Mouse (Mus musculus): ENCODE results near the gene Ap1g2. TPM values are rescaled to one million over a fixed set of nuclear protein-coding genes. Genes with fewer than 3 reads are reported as not detected.
A peak's percentile ranks its signal among the peaks of the same experiment; 100 is the strongest.

Ap1g2 gene
- polyA plus RNA-seq, 1 experiment from 2014 or later: 10.7 TPM

DNA sequence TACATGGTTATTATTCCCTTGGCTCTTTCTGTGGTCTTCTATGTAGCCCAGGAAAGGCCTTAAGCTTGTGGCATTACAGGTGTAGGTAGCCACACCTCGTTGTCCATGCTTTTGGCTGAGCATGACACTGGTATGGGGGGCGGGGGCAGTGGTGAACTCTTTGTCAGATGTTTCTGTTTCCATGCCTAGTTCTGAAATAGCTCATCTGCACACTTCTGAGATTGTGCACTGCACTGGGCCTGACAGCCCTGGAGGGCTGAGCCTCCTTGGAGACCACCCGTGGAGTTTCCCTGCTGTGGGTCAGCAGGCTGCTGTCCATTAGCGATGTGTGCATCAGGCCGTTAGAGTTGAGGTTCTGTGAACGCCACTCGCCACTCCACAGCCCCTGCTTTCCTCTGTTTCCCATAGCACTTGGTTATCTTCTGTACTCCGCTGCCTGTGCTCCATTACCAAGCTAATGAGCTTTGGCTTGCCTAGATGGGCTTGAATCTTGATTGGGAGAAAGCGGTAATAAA, 9.8 kb downstream of the Ap1g2 start:
- Histone ChIP-seq H3K27me3 (0 out of 2 replicates have a peak, but pooled peaks cover 3% of the 10 kb centered on the region), H3K4me2 (no peak overlapping the region), H3K4me1 (replicated peaks) (peaks cover 21% of the 10 kb centered on the region), H3K27ac (no peak overlapping the region), H3K9ac (replicated peaks) (no peak overlapping the region), H3K9me3 (no peaks in the 10 kb centered on the region), H3K36me3 (peaks cover 27% of the 10 kb centered on the region), H3K4me3 (replicated peaks) (no peak overlapping the region)
- ATAC-seq (ENCODE audit: insufficient number of reproducible peaks, insufficient read depth, low FRiP score, low TSS enrichment, low read depth): no peak
- WGBS: 58% methylated on average over 9 of the region's 9 CpGs

DNA sequence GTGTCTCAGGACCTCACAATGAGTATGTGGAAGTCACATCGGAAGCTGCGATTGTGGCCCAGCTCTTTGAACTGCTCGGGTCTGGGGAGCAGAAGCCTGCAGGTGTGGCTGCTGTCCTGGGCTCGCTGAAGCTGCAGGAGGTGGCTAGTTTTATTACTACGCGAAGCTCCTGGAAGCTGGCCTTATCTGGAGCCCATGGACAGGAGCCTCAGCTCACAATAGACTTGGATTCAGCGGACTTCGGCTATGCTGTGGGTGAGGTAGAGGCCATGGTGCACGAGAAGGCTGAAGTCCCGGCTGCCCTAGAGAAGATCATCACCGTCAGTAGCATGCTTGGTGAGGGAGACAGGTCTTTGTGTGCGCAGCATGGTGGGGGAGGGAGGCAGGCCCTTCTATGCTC, 10.7 kb downstream of the Ap1g2 start:
- no peak for ATAC-seq (ENCODE audit: insufficient number of reproducible peaks, insufficient read depth, low FRiP score, low TSS enrichment, low read depth)
- Histone ChIP-seq H3K9ac (replicated peaks) (peak overlapping the region; percentile 54; the same call in 1 of the 2 replicates), H3K4me1 (replicated peaks) (peaks cover 29% of the 10 kb centered on the region), H3K4me3 (replicated peaks) (peak overlapping the region; percentile 61), H3K9me3 (no peaks in the 10 kb centered on the region), H3K27me3 (peaks cover 3% of the 10 kb centered on the region; the same call in 1 of the 2 replicates), H3K36me3 (peaks cover 27% of the 10 kb centered on the region), H3K27ac (no peak overlapping the region), H3K4me2 (peak overlapping the region; percentile 70)
- WGBS: 65% methylated on average over 12 of the region's 12 CpGs

- no peak for ATAC-seq (ENCODE audit: insufficient number of reproducible peaks, insufficient read depth, low FRiP score, low TSS enrichment, low read depth)
- H3K4me1 ChIP-seq (replicated peaks): peaks cover 29% of the 10 kb centered on the region
- WGBS: 55% methylated on average over 9 of the region's 9 CpGs
Measured at GRCm38 (mm10) chr14:55095263-55095662, 11.1 kb downstream of the Ap1g2 start.

DNA sequence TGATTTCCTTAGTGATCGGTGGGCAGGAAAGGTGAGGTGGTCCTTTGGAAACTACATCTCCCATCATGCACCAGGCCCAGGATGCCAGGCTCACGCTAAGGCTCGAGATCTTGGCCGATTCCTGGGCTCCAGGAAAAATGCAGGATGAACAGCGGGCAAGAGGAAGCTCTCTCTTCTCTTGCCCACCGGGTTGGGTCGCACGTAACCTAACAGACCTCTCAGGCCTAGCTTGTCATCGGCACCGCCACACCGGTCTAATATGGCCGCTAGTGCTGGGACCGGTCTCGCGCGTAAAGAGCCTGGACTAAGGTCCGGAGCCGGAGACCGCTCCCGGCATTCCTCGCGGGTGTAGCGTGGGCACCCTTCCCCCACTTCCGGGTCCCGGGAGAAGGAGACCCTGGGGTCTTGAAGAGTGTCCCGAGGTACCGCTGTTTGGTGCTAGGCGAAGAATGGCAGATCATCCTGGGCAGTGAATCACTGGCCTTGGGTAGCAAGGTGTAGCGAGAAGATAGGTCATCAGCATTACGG, 11.6 kb downstream of the Ap1g2 start, which contains the start of gene Thtpa:
Thtpa (plus strand) TSS at position 81 of the 528 bp plus-strand sequence.
- H3K4me1 ChIP-seq (replicated peaks): peaks cover 29% of the 10 kb centered on the region
- peak within 1 kb of the TSS; percentile 61 for H3K4me3 ChIP-seq (replicated peaks)
- peak within 1 kb of the TSS; percentile 70 for H3K4me2 ChIP-seq
- H3K9me3 ChIP-seq: no peaks in the 10 kb centered on the region
- peak within 1 kb of the TSS; percentile 54 for H3K9ac ChIP-seq (replicated peaks)
- peak within 1 kb of the TSS; percentile 62; the same call in 1 of the 2 replicates for H3K27ac ChIP-seq
- ATAC-seq (ENCODE audit: insufficient number of reproducible peaks, insufficient read depth, low FRiP score, low TSS enrichment, low read depth): peak; percentile 27; the same call in 1 of the 2 replicates
- WGBS: under 1% methylated on average over 30 of the region's 30 CpGs
- H3K36me3 ChIP-seq: peaks cover 26% of the 10 kb centered on the region
- H3K27me3 ChIP-seq: peaks cover 3% of the 10 kb centered on the region; the same call in 1 of the 2 replicates

More at GRCm38 (mm10) chr14:55095263-55095662, 11.1 kb downstream of the Ap1g2 start:
- Histone ChIP-seq H3K9ac (replicated peaks) (peak overlapping the region; percentile 54), H3K27me3 (peaks cover 3% of the 10 kb centered on the region; the same call in 1 of the 2 replicates), H3K27ac (0 out of 2 replicates have a peak overlapping the region, but pooled peaks have one; percentile 62), H3K4me2 (peak overlapping the region; percentile 70), H3K9me3 (no peaks in the 10 kb centered on the region), H3K4me3 (replicated peaks) (peak overlapping the region; percentile 61), H3K36me3 (peaks cover 27% of the 10 kb centered on the region)

DNA sequence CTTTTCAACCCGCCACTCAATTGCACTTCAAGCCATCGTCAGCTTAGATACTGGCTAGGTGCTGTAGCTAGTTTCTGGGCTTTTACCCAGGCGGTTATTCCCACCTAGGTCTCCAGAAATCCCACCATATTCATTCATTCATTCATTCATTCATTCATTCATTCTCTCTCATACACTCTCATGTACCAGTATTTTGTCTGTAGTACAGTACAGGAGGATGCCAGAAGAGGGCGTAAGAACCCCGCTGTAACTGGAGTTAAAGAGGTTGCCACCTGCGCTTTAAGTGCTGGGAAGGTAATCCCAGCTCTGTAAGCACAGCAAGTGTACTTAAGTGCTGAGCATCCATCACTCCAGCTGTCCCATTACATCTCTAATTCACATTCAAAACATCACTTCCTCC, 12.5 kb downstream of the Ap1g2 start:
- Histone ChIP-seq H3K36me3 (peaks cover 18% of the 10 kb centered on the region), H3K27me3 (peaks cover 3% of the 10 kb centered on the region; the same call in 1 of the 2 replicates), H3K4me1 (replicated peaks) (peaks cover 35% of the 10 kb centered on the region), H3K4me3 (replicated peaks) (peak overlapping the region; percentile 61; the same call in 1 of the 2 replicates), H3K27ac (no peak overlapping the region), H3K9ac (replicated peaks) (no peak overlapping the region), H3K4me2 (peak overlapping the region; percentile 70), H3K9me3 (no peaks in the 10 kb centered on the region)
- no peak for ATAC-seq (ENCODE audit: insufficient number of reproducible peaks, insufficient read depth, low FRiP score, low TSS enrichment, low read depth)
- WGBS: 45% methylated on average over 6 of the region's 6 CpGs

DNA sequence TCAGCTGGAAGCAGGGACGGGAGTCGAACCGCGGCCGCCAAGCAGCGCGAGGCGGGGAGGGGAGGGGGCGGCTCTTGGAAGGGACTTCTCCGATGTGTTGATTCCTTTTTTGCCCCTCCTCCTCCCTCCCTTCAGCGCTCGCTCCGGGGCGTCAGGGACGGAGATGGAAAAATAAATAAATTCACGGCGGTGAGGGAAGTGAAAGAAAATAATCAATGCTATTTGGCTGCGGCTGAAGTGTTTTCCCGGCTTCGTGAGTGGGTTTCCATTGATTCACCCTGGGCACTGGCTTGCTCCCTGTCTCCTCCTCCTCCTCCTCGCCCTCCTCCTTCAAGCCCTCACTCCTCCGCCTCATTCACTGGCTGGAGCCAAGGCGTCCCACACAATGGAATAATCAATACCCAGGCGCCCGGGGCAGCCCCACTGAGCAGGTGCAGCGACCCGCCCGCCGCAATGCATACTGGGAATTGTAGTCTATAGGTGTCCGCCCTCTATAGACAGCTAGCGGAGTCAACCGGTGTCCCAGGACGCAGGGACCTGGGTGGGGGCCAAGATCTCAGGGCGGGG, 14.3 kb downstream of the Ap1g2 start, which contains the start of gene Zfhx2:
Zfhx2 (minus strand) TSS at position 314 of the 567 bp plus-strand sequence.
- under 1% methylated on average over 34 of the region's 34 CpGs for WGBS
- peak within 1 kb of the TSS; percentile 71 for H3K4me2 ChIP-seq
- ATAC-seq (ENCODE audit: insufficient number of reproducible peaks, insufficient read depth, low FRiP score, low TSS enrichment, low read depth): peak; percentile 92

DNA sequence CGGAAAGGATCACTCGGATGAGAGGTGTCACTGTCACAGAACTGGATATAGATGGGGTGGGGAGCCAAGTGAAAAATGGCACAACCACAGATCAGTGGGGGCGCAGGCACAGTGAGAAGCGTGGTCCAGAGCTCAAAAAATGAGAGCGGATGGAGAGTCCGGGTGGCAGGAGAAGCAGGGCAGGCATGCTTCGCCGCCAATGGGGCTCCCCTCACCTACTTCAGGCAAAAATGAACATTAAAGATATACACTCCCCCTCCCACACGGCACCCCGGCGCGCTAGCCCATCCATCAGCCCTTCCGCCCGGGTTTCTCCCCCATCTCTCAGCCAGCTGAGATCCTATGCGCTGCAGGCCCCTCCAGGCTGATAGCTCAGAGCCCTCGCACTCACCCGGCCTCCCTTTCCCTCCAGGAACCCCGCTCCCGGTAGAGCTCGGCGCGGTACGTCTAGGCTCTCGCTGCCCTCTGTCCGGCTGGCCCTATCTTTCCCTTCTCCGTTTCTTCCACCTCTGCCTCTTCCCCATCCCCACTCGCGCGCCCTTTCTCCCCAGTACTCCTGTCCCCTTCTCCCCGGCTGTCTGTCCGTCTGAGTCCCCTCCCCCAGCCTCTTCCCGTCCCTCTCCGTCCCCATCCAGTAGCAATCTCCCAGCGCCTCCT, 15.1 kb downstream of the Ap1g2 start:
- no peaks in the 10 kb centered on the region for H3K9me3 ChIP-seq
- no peak for ATAC-seq (ENCODE audit: insufficient number of reproducible peaks, insufficient read depth, low FRiP score, low TSS enrichment, low read depth)
- WGBS: 3% methylated on average over 34 of the region's 34 CpGs
- H3K4me3 ChIP-seq (replicated peaks): peak overlapping the region; percentile 56
- H3K36me3 ChIP-seq: no peaks in the 10 kb centered on the region
- H3K9ac ChIP-seq (replicated peaks): peak overlapping the region; percentile 79
- H3K27ac ChIP-seq: 0 out of 2 replicates have a peak overlapping the region, but pooled peaks have one; percentile 42
- peaks cover 23% of the 10 kb centered on the region for H3K4me1 ChIP-seq (replicated peaks)
- H3K27me3 ChIP-seq: peaks cover 3% of the 10 kb centered on the region; the same call in 1 of the 2 replicates
- peak overlapping the region; percentile 71 for H3K4me2 ChIP-seq

More for the DNA sequence above, 14.3 kb downstream of the Ap1g2 start, which contains the start of gene Zfhx2:
- peak within 1 kb of the TSS; percentile 56 for H3K4me3 ChIP-seq (replicated peaks)
- H3K36me3 ChIP-seq: no peaks in the 10 kb centered on the region; the same call in 1 of the 2 replicates
- H3K4me1 ChIP-seq (replicated peaks): peaks cover 31% of the 10 kb centered on the region
- peak within 1 kb of the TSS; percentile 79 for H3K9ac ChIP-seq (replicated peaks)
- H3K27ac ChIP-seq: peak within 1 kb of the TSS; percentile 57; the same call in 1 of the 2 replicates
- peaks cover 3% of the 10 kb centered on the region; the same call in 1 of the 2 replicates for H3K27me3 ChIP-seq
- H3K9me3 ChIP-seq: no peaks in the 10 kb centered on the region

GRCm38 (mm10) chr14:55089199-55089947, 17.0 kb downstream of the Ap1g2 start:
- no peak overlapping the region for H3K9ac ChIP-seq (replicated peaks)
- 47% methylated on average over 13 of the region's 13 CpGs for WGBS
- H3K4me1 ChIP-seq (replicated peaks): peaks cover 14% of the 10 kb centered on the region

DNA sequence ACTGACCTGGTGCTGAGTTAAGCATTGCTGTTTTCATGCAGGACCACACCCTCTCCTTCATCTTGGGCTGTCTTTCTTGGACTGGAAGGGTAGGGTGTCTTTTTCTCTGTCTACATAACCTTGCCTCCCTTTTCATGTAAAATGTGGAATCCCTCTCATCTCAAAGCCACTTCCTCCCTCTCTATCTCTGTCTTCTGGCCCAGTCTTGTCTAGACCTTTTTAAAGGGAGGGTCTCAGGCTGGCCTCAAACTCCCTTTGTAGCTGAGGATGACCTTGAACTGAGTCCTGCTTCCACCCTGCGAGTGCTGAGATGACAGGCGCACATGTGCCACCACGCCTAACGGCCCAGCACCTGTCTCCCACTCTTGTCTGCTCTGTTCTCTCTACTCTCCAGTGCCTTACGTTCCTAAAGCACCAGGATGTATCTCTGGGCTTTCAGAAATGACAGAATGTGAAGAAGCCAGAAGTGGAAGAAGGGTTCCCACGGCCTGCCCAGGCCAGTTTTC, 20.3 kb downstream of the Ap1g2 start:
- Histone ChIP-seq H3K4me3 (replicated peaks) (no peak overlapping the region), H3K9ac (replicated peaks) (no peak overlapping the region), H3K27ac (no peak overlapping the region), H3K27me3 (no peaks in the 10 kb centered on the region; the same call in 1 of the 2 replicates), H3K36me3 (no peaks in the 10 kb centered on the region), H3K4me1 (replicated peaks) (peaks cover 10% of the 10 kb centered on the region), H3K9me3 (no peaks in the 10 kb centered on the region), H3K4me2 (no peak overlapping the region)
- no peak for ATAC-seq (ENCODE audit: insufficient number of reproducible peaks, insufficient read depth, low FRiP score, low TSS enrichment, low read depth)
- WGBS: 80% methylated on average over 6 of the region's 6 CpGs

More at GRCm38 (mm10) chr14:55089199-55089947, 17.0 kb downstream of the Ap1g2 start:
- peaks cover 3% of the 10 kb centered on the region; the same call in 1 of the 2 replicates for H3K27me3 ChIP-seq
- no peaks in the 10 kb centered on the region for H3K9me3 ChIP-seq
- H3K36me3 ChIP-seq: no peaks in the 10 kb centered on the region
- H3K4me3 ChIP-seq (replicated peaks): no peak overlapping the region
- ATAC-seq (ENCODE audit: insufficient number of reproducible peaks, insufficient read depth, low FRiP score, low TSS enrichment, low read depth): no peak
- no peak overlapping the region for H3K27ac ChIP-seq
- no peak overlapping the region for H3K4me2 ChIP-seq

- H3K9me3 ChIP-seq: no peaks in the 10 kb centered on the region
- WGBS: 31% methylated on average over 9 of the region's 9 CpGs
- ATAC-seq (ENCODE audit: insufficient number of reproducible peaks, insufficient read depth, low FRiP score, low TSS enrichment, low read depth): no peak
- H3K36me3 ChIP-seq: no peaks in the 10 kb centered on the region
- H3K27me3 ChIP-seq: no peaks in the 10 kb centered on the region
- H3K9ac ChIP-seq (replicated peaks): no peak overlapping the region
- peaks cover 6% of the 10 kb centered on the region; the same call in 1 of the 2 replicates for H3K4me1 ChIP-seq (replicated peaks)
- no peak overlapping the region for H3K4me2 ChIP-seq
- no peak overlapping the region for H3K4me3 ChIP-seq (replicated peaks)
- no peak overlapping the region for H3K27ac ChIP-seq
Measured at GRCm38 (mm10) chr14:55085324-55086008, 20.9 kb downstream of the Ap1g2 start.
